Mouse (Mus musculus) intestine, postnatal 0 days (tissue): ENCODE data around the gene Gm30302. TPM values are rescaled to one million over a fixed set of nuclear protein-coding genes. Genes with fewer than 3 reads are reported as not detected.

Experiments used
- ATAC-seq: fragments of 200-750 bp; cut with Nextera tagmentation; 2 replicates; pipeline ENCODE4 v1.8.0; 2017; ENCODE audit warnings: mild to moderate bottlenecking, moderate TSS enrichment, moderate library complexity
- H3K27ac ChIP-seq: fragments of 300-500 bp; sonication (generic); 2 replicates; pipeline ENCODE4 v1.5.1; 2014; ENCODE audit warnings: mild to moderate bottlenecking, low read depth, low read length, moderate library complexity
- H3K27me3 ChIP-seq: fragments of 300-500 bp; sonication (generic); replicated peaks from 2 replicates; pipeline ENCODE4 v1.6.1; 2014; ENCODE audit warnings: low read length, mixed read lengths; ENCODE audit not compliant: control insufficient read depth, insufficient read depth
- H3K36me3 ChIP-seq: fragments of 300-500 bp; sonication (generic); 2 replicates; pipeline ENCODE4 v1.6.1; 2014; ENCODE audit warnings: mild to moderate bottlenecking, moderate library complexity; ENCODE audit not compliant: control insufficient read depth, insufficient read depth
- H3K4me1 ChIP-seq: fragments of 300-500 bp; sonication (generic); replicated peaks from 2 replicates; pipeline ENCODE4 v1.6.1; 2014; ENCODE audit warnings: antibody characterized with exemption, low read length, mixed read lengths; ENCODE audit not compliant: control insufficient read depth, insufficient read depth
- H3K4me2 ChIP-seq: fragments of 300-500 bp; sonication (generic); replicated peaks from 2 replicates; pipeline ENCODE4 v1.6.1; 2014; ENCODE audit warnings: low read depth, mild to moderate bottlenecking, moderate library complexity
- H3K4me3 ChIP-seq: fragments of 300-500 bp; sonication (generic); 2 replicates; pipeline ENCODE4 v1.5.1; 2014; ENCODE audit warnings: low read depth, low read length
- H3K9ac ChIP-seq: fragments of 300-500 bp; sonication (generic); 2 replicates; pipeline ENCODE4 v1.6.1; 2014; ENCODE audit warnings: mild to moderate bottlenecking, low read depth, low read length
- H3K9me3 ChIP-seq: fragments of 300-500 bp; sonication (generic); 2 replicates; pipeline ENCODE4 v1.6.1; 2016; ENCODE audit warnings: mixed run types; ENCODE audit not compliant: control insufficient read depth
- CTCF ChIP-seq: sonication (generic); IDR thresholded peaks from 2 replicates; pipeline ENCODE4 v1.5.1; 2016; ENCODE audit warnings: low read depth, mild to moderate bottlenecking, control low read depth, antibody characterized with exemption, moderate library complexity
- WGBS: fragments of 180-500 bp; shearing (Covaris S2); extraction: QIAGEN DNeasy Blood & Tissue Kit; methylation state at CpG from one replicate; pipeline ENCODE4 v1.1.7; 2014; 5-methylcytosine and 5-hydroxymethylcytosine counted together
- polyA plus RNA-seq: library from polyadenylated mRNA; unstranded; fragments of >200 nt; fragmentation: Nextera tagmentation; extraction: Ambion mirVana; gene quantifications from 2 replicates; pipeline ENCODE4 v1.2.1, GENCODE M21; 2015

Gene Gm30302
- polyA plus RNA-seq: not detected in 2 replicates

GRCm38 (mm10) chr13:49798901-49799300 is at the start of gene Gm30302:
Gm30302 (minus strand) TSS chr13:49799001.
- 86% methylated on average over 1 of the region's 1 CpGs for WGBS
- Histone ChIP-seq H3K9me3 (no peaks in the 10 kb centered on the region), H3K27me3 (no peaks in the 10 kb centered on the region), H3K4me3 (no peak within 1 kb of the TSS), H3K27ac (no peak within 1 kb of the TSS), H3K4me2 (no peak within 1 kb of the TSS), H3K4me1 (no peaks in the 10 kb centered on the region), H3K9ac (no peak within 1 kb of the TSS), H3K36me3 (no peaks in the 10 kb centered on the region)
- no peak for TF ChIP-seq CTCF
- no peak for ATAC-seq

DNA sequence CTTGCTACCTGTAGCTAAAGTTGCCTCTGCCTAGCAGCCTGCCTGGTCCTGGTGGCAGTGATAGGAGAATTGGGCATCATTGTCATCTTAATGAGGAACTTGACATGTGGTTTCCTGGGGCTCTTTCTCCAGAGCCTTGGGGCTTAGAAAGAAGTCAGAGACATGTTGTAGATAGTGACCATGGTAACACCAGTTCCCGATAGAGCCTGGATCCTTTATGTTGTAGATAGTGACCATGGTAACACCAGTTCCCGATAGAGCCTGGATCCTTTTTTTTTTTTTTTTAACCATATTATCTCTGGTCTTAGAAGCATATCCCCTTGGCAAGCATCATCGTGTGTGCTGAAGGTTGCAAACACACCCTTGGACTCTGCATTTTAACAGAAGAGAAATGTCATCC is 48.0 kb upstream of the Gm30302 start:
- H3K9ac ChIP-seq: no peak overlapping the region
- H3K27ac ChIP-seq: no peak overlapping the region
- no peaks in the 10 kb centered on the region for H3K9me3 ChIP-seq
- 35% methylated on average over 3 of the region's 3 CpGs for WGBS
- no peak for ATAC-seq
- H3K4me2 ChIP-seq: no peak overlapping the region
- H3K4me3 ChIP-seq: no peak overlapping the region
- no peaks in the 10 kb centered on the region for H3K36me3 ChIP-seq
- 0 out of 2 replicates have a peak, but pooled peaks cover 2% of the 10 kb centered on the region for H3K4me1 ChIP-seq
- no peak for TF ChIP-seq CTCF
- no peaks in the 10 kb centered on the region for H3K27me3 ChIP-seq

- no peak overlapping the region for H3K9ac ChIP-seq
- H3K4me1 ChIP-seq: 0 out of 2 replicates have a peak, but pooled peaks cover 2% of the 10 kb centered on the region
- no peaks in the 10 kb centered on the region for H3K9me3 ChIP-seq
- H3K27ac ChIP-seq: no peak overlapping the region
- no peak overlapping the region for H3K4me3 ChIP-seq
- no peak for TF ChIP-seq CTCF
- no peak for ATAC-seq
- whole genome bisulfite sequencing: 74% methylated on average over 3 of the region's 3 CpGs
- no peaks in the 10 kb centered on the region for H3K27me3 ChIP-seq
- H3K4me2 ChIP-seq: no peak overlapping the region
- H3K36me3 ChIP-seq: no peaks in the 10 kb centered on the region
Observed at GRCm38 (mm10) chr13:49846141-49846540, 47.3 kb upstream of the Gm30302 start.

DNA sequence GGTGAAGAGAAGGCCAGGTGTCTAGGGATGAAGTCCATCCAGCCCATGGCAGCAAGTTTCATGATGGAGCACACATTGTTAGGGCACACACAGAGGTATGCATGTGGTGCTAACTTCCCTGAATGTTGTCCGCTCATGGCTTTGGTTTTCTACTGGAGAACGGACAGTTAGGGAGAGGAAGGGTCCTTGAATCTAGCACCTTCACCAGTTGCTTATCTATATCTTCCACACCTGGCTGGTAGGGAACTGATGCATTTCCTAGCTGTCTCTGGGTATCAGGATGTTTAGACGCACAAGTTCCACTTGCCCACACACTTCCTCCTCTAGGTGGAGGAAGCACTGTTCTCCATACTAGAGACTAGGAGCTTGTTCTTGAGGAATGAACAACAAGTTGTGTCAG is 46.9 kb upstream of the Gm30302 start:
- Histone ChIP-seq H3K4me2 (no peak overlapping the region), H3K27ac (no peak overlapping the region), H3K4me1 (no peaks in the 10 kb centered on the region), H3K27me3 (no peaks in the 10 kb centered on the region), H3K9ac (no peak overlapping the region), H3K36me3 (no peaks in the 10 kb centered on the region), H3K4me3 (no peak overlapping the region), H3K9me3 (no peaks in the 10 kb centered on the region)
- no peak for ATAC-seq
- no peak for TF ChIP-seq CTCF
- WGBS: 88% methylated on average over 3 of the region's 3 CpGs

GRCm38 (mm10) chr13:49844071-49844470 is 45.3 kb upstream of the Gm30302 start:
- Histone ChIP-seq H3K27ac (no peak overlapping the region), H3K4me2 (no peak overlapping the region), H3K27me3 (no peaks in the 10 kb centered on the region), H3K4me1 (no peaks in the 10 kb centered on the region), H3K4me3 (no peak overlapping the region), H3K9ac (no peak overlapping the region), H3K9me3 (no peaks in the 10 kb centered on the region), H3K36me3 (no peaks in the 10 kb centered on the region)
- WGBS: 77% methylated on average over 5 of the region's 5 CpGs
- no peak for TF ChIP-seq CTCF
- no peak for ATAC-seq

- ATAC-seq: no peak
- H3K9ac ChIP-seq: no peak overlapping the region
- no peak for TF ChIP-seq CTCF
- no peaks in the 10 kb centered on the region for H3K4me1 ChIP-seq
- H3K36me3 ChIP-seq: no peaks in the 10 kb centered on the region
- H3K4me3 ChIP-seq: no peak overlapping the region
- no peak overlapping the region for H3K27ac ChIP-seq
- no peak overlapping the region for H3K4me2 ChIP-seq
- H3K27me3 ChIP-seq: no peaks in the 10 kb centered on the region
- no peaks in the 10 kb centered on the region for H3K9me3 ChIP-seq
Observed at GRCm38 (mm10) chr13:49841186-49841585, 42.4 kb upstream of the Gm30302 start.

- 78% methylated on average over 3 of the region's 3 CpGs for WGBS
- Histone ChIP-seq H3K9ac (no peak overlapping the region), H3K27me3 (no peaks in the 10 kb centered on the region), H3K27ac (no peak overlapping the region), H3K9me3 (no peaks in the 10 kb centered on the region), H3K4me2 (no peak overlapping the region), H3K4me3 (no peak overlapping the region), H3K4me1 (no peaks in the 10 kb centered on the region), H3K36me3 (no peaks in the 10 kb centered on the region)
- no peak for TF ChIP-seq CTCF
- no peak for ATAC-seq
Observed at GRCm38 (mm10) chr13:49830355-49830754, 31.6 kb upstream of the Gm30302 start.
